Mouse (Mus musculus): ENCODE results near the gene Il4.

Il4 gene

DNA sequence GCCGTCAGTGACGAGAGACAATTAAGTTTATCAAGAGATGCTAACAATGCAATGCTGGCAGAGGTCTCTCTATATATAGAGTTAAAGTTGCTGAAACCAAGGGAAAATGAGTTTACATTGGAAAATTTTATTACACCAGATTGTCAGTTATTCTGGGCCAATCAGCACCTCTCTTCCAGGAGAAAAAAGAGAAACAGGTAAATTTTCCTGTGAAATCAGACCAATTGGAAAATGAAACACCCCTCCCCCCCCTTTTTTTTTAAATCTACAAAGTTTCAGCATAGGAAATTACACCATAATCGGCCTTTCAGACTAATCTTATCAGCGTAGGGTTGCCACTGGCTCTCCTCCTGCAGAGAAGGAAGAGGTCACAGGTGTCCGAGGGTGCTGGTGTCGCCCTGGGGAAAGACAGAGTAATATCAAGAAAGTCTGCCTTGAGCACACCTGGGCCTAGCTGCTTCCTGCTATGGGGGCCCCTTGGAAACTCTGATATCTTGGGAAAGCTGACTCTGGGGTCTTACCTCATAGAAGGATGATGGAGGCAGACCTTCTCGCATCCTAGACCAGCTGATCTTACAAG lies at the start of gene Il4:
Gene Il4, minus strand, starts transcription at position 51 of the 580 bp plus-strand sequence.
- no peak for DNase-seq (ENCODE audit: low read depth in 1 of 2, low spot score in 2 of 2)

DNA sequence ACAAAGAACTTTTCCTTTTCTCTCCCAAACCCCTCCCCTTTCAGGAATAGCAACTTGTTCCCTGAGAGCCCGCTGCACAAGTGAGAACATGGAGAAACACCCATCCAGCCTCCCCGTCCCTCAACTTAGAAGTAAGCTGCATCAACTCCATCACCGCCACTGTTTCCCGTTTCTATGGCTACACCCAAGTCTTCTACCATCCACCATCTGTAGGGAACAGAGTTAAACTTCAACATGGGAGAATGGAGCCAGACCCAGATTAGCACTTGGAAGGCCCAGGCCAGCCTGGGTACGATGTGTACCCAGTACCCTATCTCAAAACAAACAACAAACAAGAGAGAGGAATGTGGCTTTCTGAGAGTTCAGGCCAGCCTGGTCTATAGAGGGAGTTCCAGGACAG lies 45.6 kb upstream of the Il4 start:
- no peak for DNase-seq (ENCODE audit: low read depth in 1 of 2, low spot score in 2 of 2)

- no peak for DNase-seq (ENCODE audit: low read depth in 1 of 2, low spot score in 2 of 2)
Measured at GRCm38 (mm10) chr11:53662794-53663674, 44.6 kb upstream of the Il4 start.

DNA sequence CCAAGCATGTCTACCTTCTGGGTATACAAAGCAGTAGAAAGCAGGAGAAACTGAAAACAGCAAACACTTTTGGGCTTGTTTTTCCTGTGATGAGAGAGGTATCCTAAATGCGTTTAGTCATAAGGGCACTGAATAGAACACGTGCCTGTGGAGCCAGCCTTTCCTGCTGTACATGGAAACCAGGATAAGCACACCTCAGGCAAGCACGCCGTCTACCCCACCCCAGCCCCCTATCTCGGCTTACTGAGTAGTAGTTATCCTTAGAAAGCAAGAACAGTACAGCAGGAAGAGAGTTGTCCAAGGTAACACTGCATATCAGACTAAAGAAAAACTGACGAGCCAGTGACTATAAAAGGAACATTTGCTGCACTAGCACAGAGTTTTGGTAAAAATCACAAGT lies 39.4 kb upstream of the Il4 start:
- no peak for DNase-seq (ENCODE audit: low read depth in 1 of 2, low spot score in 2 of 2)

DNA sequence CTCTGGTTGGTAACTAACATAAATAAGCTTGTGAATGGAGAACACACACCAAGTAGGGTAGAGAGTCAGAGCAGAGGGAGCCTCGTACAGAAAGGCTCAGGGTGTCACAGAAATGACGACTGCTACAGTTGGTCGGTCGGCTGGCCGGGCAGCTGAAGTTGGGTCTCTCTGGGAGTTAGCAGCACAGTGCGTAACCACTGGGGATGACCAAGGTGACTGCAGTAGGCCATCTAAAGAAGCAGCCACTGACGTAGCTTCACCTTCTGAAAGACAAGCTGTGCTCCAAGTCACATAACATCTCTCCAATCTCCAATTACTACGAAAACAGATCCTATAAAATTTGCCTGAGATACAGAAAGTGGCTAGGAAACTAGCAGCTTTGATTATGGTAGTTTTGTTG lies 38.9 kb upstream of the Il4 start:
- no peak for DNase-seq (ENCODE audit: low read depth in 1 of 2, low spot score in 2 of 2)

DNA sequence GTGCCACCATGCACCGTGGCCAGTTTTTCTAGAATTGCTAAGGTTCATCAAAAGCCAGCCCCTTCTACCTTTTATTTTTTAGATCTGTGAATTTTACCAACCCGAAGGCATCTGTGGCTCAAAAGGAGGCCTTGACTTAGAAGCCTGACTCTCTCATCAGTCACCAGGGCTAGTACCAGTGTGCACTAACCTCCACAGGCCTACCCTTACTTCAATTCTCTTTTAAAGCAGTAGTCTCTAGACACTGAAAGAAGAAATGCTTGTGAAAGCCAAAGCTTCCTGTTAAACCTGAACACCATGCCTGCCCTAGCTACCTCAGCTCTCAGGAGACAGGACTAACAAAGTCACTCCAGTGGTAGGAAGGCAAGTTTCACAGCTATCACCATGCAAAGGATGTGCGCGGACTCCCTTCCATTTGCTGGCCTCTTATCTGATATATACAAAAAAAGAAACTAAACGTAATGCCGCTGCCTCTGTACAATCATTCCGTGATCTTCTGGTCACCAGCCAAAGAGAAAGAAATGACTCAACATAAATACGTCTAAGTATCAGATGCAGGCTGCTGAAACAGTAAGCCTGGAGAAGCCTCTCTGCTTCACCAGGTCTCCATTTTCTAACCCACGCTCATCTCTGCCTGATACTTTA lies 38.2 kb upstream of the Il4 start:
- no peak for DNase-seq (ENCODE audit: low read depth in 1 of 2, low spot score in 2 of 2)

- no peak for DNase-seq (ENCODE audit: low read depth in 1 of 2, low spot score in 2 of 2)
Measured at GRCm38 (mm10) chr11:53655043-53655442, 36.6 kb upstream of the Il4 start.

DNA sequence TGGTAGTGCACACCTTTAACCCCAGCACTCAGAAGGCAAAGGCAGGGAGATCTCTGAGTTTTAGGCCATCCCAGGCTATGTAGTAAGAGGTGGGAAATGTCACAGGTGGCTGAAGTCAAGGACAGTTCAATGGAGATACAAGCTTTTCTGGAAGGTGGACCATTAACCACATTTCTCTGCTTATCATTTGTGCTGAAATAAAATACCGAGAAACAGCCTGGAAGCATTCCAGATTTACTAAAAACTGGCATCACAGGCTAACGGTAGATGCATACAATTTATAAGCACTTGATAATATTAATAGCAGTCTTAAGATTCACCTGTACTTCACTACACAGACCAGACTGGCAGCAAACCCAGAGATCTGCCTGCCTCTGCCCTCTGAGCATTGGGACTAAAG lies 34.0 kb upstream of the Il4 start:
- no peak for DNase-seq (ENCODE audit: low read depth in 1 of 2, low spot score in 2 of 2)

DNA sequence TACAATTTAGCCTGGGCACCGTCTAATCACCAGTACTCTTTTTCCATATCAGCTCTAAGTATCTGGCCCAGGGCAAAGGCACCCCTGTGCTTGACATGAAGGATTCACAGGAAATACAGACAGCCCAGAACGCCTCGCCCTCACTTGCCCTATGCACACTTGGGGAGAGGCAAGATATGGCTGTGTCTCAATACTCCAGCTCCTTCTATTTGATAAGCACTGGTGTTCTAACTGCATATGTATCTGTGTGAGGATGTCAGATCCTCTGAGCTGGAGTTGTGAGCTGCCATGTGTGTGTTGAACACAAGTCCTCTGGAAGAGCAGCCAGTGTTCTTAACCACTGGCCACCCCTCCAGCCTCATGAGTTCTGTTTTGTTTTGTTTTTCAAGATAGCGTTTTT lies 33.0 kb upstream of the Il4 start:
- DNase-seq (ENCODE audit: low read depth in 1 of 2, low spot score in 2 of 2) = no peak

DNA sequence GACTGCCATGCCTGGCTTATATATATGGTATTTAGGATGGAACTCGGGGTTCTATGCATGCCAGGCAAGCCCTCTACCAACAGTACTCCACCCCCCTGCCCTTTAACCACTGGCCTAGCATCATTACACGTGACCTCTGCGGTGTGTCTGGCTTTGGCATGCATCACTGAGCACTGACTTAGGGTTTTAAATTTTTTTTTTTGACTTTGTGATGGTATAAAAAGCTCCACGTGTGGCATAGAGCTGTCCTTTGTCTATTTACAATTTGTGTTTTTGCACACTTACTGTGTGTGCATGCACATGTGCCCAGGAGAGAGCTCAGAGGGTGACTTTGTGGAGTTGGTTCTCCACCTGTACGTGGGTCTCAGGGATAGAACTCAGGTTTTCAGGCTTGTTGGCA lies 25.5 kb upstream of the Il4 start:
- DNase-seq (ENCODE audit: low read depth in 1 of 2, low spot score in 2 of 2) = no peak

GRCm38 (mm10) chr11:53642744-53643279 lies 24.3 kb upstream of the Il4 start:
- no peak for DNase-seq (ENCODE audit: low read depth in 1 of 2, low spot score in 2 of 2)

DNA sequence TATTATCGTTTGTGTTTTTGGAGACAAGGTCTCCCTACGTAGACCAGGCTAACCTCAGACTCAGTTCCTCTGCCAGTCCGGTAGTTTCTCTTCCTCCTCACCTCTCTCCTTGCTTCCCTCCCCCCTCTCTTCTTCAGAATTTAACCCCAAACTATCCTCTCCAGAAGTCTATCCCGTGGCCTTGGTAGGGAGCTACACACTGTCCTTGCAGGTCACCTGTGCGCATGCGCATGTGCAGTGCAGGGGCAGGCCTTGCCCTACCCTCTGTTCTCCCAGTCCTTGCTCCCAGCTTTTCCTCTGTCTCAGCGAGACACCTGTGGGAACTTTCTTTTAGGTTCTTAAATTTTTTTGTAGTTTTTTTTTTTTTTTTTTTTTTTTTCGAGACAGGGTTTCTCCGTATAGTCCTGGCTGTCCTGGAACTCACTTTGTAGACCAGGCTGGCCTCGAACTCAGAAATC lies 19.4 kb upstream of the Il4 start:
- no peak for DNase-seq (ENCODE audit: low read depth in 1 of 2, low spot score in 2 of 2)

GRCm38 (mm10) chr11:53637046-53637802 lies 18.8 kb upstream of the Il4 start:
- DNase-seq (ENCODE audit: low read depth in 1 of 2, low spot score in 2 of 2) = no peak

GRCm38 (mm10) chr11:53636183-53636646 lies 17.7 kb upstream of the Il4 start:
- no peak for DNase-seq (ENCODE audit: low read depth in 1 of 2, low spot score in 2 of 2)

- no peak for DNase-seq (ENCODE audit: low read depth in 1 of 2, low spot score in 2 of 2)
Measured at GRCm38 (mm10) chr11:53635590-53636182, 17.2 kb upstream of the Il4 start.

- DNase-seq (ENCODE audit: low read depth in 1 of 2, low spot score in 2 of 2) = no peak
Measured at GRCm38 (mm10) chr11:53634556-53634955, 16.1 kb upstream of the Il4 start, which contains the start of gene Il13. TSS of gene Il13 (minus strand) at chr11:53634702.

DNA sequence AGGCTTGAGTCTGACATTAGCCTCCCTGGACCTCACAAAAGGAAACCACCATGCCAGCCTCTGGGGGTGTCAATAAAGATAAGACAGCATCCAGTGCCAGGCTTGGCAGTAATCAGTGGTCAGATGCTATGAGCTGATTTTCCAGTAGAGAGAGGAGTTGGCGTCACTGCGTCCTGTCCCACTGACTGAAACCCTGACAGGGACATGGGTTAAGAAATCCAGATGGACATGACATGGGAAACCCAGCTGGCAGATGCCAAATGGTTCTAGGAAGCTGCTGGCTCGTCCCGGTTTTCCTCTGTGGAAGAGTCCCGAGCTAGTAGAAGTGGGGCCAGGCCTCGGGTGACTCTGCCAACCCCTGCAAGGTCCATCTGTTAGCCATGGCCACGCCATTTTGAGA lies 15.2 kb upstream of the Il4 start:
- no peak for DNase-seq (ENCODE audit: low read depth in 1 of 2, low spot score in 2 of 2)

DNA sequence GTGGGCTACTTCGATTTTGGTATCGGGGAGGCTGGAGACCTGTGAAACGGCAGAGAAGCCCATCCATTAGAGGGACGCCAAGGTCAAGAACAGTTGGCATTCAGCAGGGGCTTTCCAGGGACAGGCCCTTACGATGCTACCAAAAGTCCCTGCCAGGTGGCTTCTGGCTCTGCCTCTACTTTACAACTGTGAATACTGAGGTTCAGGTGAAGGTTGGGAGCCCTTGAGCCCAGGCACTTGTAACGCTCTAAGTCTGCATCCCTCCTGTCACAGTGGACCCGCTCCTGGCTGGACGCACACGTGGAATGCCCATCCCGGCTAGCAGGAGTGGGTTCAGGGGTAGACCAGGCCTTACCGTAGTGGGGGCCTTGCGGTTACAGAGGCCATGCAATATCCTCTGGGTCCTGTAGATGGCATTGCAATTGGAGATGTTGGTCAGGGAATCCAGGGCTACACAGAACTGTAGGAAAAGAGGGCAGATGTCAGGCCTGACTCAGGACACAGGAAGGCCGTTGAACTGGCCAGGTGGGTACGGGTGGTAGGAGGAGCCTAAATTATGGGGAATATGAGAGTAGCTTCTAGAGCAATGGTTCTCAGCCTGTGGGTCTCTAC lies 13.8 kb upstream of the Il4 start:
- DNase-seq (ENCODE audit: low read depth in 1 of 2, low spot score in 2 of 2) = no peak

DNA sequence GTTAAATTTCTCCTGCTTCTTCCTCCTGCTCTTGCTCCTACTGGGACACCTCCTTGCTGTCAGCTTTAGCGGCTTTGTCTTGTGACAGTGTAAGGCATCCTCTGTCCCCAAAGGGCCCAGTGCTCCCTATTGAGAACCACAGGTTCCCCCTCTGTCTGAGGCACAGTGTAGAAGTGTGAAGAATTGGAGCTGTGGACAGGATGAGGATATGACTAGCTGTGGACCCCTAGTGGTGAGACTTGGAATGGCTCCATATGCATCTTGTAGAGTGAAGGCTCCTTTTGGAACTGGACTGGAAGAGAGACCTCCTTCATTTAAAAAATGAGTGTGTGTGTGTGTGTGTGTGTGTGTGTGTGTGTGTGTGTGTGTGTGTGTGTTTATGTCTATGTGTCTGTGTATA lies 9.4 kb upstream of the Il4 start:
- DNase-seq (ENCODE audit: low read depth in 1 of 2, low spot score in 2 of 2) = peak; percentile 16 to 25

- DNase-seq (ENCODE audit: low read depth in 1 of 2, low spot score in 2 of 2) = no peak
Measured at GRCm38 (mm10) chr11:53626802-53627373, 8.4 kb upstream of the Il4 start.
